Mouse (Mus musculus): ENCODE measurements around the gene Prkg1.

The Prkg1 gene

GRCm38 (mm10) chr19:31764801-31765340 lies at the start of gene Prkg1:
Gene Prkg1, minus strand, starts transcription at chr19:31765033.
- in situ Hi-C loops (cut with MboI) = loop anchor here (25.0 kb wide), 1 partner anchor 1528 kb away; the partner anchor contains the start of gene Mbl2

GRCm38 (mm10) chr19:31813087-31813486 lies 48.3 kb upstream of the Prkg1 start:
- in situ Hi-C loops (cut with MboI) = no loop called here

GRCm38 (mm10) chr19:31811371-31811770 lies 46.5 kb upstream of the Prkg1 start:
- in situ Hi-C loops (cut with MboI) = no loop called here

GRCm38 (mm10) chr19:31805391-31805790 lies 40.6 kb upstream of the Prkg1 start:
- in situ Hi-C loops (cut with MboI) = no loop called here

- in situ Hi-C loops (cut with MboI) = no loop called here
These were observed 30.7 kb upstream of the Prkg1 start for GRCm38 (mm10) chr19:31795485-31796046.

DNA sequence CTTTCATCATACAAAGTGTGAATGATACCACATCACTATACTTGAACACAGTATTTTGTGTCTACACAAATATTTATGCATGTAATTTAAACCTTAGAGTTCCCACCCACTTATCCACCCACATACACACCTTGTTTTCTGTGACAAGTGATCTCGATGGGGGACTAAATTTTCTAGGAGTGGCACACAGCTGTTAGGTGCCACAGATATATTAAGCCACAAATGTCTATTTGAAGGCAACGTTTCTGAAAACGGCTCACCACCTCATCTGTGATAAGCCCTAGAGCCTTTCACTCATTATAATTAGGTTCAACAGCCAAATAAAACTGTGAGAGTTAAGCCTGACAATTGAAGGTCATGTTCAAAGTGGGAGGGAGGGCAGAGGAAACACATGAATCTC lies 26.9 kb upstream of the Prkg1 start:
- in situ Hi-C loops (cut with MboI) = no loop called here

DNA sequence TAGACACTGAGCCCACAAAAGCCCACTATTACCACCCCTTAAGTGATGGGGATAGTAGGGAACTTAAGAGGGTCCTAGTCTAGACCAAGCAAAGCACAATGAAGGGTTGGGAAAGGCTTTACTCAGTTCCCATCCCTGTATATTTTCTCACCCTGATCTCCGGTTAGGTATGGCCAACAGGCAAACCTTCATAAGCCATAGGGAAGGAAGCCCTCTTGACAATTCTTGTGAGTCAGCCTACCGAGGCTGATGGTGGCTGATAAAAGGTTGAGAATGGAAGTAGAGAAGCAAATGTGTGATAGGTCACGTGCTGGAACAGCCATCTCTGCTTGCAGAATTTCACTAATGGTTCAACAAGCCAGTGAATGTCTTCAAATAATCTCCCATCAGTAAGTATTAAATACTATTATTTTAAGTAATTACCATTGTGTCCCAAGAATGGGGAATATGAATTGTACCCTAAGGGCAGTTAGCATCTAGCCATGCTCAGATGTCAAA lies 16.7 kb upstream of the Prkg1 start:
- in situ Hi-C loops (cut with MboI) = no loop called here

DNA sequence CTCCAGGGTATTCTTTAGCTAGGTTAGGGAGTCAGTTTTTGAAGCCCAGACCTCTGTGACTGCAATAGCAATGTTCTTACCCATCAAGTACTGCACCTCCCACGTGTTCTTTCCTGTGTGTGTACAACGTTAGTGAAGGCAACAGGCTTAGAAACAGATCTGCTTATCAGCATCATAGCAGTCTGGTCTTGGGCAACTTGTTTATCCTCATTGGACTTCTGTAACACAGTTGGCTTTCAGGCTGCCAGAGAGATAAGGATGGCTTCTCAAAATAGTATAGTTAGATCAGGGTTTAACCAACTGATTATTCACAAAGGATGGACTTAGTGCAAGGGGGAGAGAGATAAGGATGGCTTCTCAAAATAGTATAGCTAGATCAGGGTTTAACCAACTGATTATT lies 16.2 kb upstream of the Prkg1 start:
- in situ Hi-C loops (cut with MboI) = no loop called here

- in situ Hi-C loops (cut with MboI) = no loop called here
These were observed 15.4 kb upstream of the Prkg1 start for GRCm38 (mm10) chr19:31780222-31780621.

GRCm38 (mm10) chr19:31779021-31779420 lies 14.2 kb upstream of the Prkg1 start:
- in situ Hi-C loops (cut with MboI) = no loop called here

DNA sequence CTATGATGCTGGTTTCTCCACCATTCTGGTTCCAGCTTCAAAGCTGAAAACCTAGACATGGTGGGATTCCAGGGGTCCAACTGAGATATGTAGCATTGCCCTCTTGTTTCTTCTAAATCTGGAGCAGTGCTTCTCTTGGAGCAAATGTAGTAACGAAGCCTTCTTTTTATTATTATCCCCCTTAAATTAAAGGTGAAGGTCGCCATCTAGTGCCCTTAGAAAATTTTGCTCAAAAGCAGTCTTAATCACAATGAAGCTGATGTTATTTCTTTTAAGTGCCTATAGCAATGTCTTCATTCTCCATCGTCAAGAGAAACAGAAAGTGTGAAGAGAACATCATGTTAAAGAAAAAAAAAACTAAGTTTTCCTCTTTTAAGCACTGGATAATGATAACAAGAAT lies 2.2 kb upstream of the Prkg1 start:
- in situ Hi-C loops (cut with MboI) = loop anchor here (25.0 kb wide), 1 partner anchor 1530 kb away; the partner anchor contains the start of gene Mbl2

- in situ Hi-C loops (cut with MboI) = loop anchor here (25.0 kb wide), 1 partner anchor 1528 kb away; the partner anchor contains the start of gene Mbl2
These were observed 618 bp upstream of the Prkg1 start for GRCm38 (mm10) chr19:31765451-31765850.

- in situ Hi-C loops (cut with MboI) = loop anchor here (25.0 kb wide), 1 partner anchor 1527 kb away; the partner anchor contains the start of gene Mbl2
These were observed 657 bp downstream of the Prkg1 start for GRCm38 (mm10) chr19:31763951-31764800.

GRCm38 (mm10) chr19:31763246-31763821 lies 1.5 kb downstream of the Prkg1 start:
- in situ Hi-C loops (cut with MboI) = loop anchor here (25.0 kb wide), 1 partner anchor 1526 kb away; the partner anchor contains the start of gene Mbl2

DNA sequence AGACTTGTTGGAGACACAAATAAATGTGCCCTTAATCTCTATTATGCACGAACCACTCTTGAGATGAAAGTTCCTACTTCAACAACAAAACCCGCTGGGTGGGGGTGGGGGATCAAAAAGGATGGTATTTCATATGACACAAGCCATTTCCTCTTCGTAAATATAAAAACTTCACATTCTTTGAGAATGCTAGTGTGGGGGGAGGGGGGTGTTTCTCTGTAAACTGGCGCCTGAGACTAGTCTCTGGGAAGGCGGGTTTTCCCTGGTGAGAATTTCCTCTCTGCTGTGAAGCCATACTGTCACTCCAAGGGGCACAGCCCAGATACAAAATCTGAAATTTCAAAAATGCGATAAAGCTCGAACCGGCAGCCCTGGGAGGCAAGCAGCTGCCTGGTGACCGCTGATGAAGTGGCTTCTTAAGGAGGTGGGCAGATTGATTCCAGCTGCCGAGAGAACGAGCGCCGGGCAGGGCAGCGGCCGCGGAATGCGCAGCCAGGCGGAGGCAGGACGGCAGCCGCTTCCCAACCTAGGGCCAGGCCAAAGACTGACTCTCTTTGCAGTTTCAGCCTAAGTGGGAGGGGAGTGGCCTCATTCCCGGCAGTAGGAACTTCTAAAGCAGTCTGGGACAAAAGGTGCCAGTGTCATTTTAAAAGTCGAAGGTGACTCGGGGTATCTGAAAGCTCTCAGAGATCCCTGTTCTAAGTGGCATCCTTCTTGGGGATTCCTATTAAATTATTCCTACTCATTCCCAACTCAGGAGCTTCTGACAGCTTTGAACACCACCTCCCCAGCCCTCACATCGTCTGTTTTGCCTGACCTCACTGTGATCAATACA lies 2.2 kb downstream of the Prkg1 start:
- in situ Hi-C loops (cut with MboI) = loop anchor here (25.0 kb wide), 1 partner anchor 1525 kb away; the partner anchor contains the start of gene Mbl2

- in situ Hi-C loops (cut with MboI) = loop anchor here (25.0 kb wide), 1 partner anchor 1523 kb away; the partner anchor contains the start of gene Mbl2
These were observed 5.0 kb downstream of the Prkg1 start for GRCm38 (mm10) chr19:31759855-31760254.

- in situ Hi-C loops (cut with MboI) = loop anchor here (25.0 kb wide), 1 partner anchor 1519 kb away; the partner anchor contains the start of gene Mbl2
These were observed 8.7 kb downstream of the Prkg1 start for GRCm38 (mm10) chr19:31755929-31756792.

- in situ Hi-C loops (cut with MboI) = loop anchor here (25.0 kb wide), 1 partner anchor 1517 kb away; the partner anchor contains the start of gene Mbl2
These were observed 10.1 kb downstream of the Prkg1 start for GRCm38 (mm10) chr19:31754642-31755287.

DNA sequence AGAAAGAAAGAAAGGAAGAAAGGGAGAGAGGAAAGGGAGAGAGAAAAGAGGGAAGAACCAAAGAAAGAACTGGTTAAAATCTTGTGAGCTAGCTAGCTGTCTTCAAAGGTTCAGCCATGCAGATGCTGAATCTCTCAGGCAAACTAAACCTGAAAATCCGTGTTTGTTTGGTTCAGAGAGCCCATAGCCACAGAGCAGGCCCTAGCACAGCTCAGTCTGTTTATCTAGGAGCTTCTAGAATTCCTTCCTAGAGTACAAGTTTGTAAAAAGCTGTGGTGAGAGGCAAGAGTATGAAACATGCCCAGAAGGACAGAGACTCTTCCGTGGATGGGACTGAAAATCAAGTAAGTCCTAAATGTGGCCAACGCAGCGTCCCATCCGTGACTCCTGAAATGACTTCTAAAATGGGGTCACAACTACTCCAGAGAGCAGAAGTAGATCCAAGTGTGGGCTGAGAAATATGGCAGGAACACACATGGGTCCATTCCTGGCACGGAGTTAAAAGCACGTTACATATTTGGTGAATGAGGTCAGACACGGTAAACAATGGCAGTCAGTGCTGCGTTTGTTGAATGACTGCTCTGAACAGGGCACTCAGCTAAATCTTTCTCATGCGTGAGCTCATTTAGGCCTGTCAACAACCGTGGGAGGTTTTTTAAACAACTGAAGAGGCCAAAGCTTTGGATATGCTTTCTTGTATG lies 13.7 kb downstream of the Prkg1 start:
- in situ Hi-C loops (cut with MboI) = loop anchor here (25.0 kb wide), 1 partner anchor 1514 kb away; the partner anchor contains the start of gene Mbl2
